In genomic region chr12:11391244-11391949, GRCm38 (mm10) we compare ENCODE assay signal across 9 mouse cellular contexts. TPM values are rescaled to one million over a fixed set of nuclear protein-coding genes. Genes with fewer than 3 reads are reported as not detected.
DNase-seq lines count a peak whose midpoint lies in the region; ATAC-seq and TF ChIP-seq lines count a peak whose summit lies in the region.
"Had no signal": no experiment of that assay in that cellular context is flagged by ENCODE, and none has a peak within 500 bp of the region (broad histone marks: within the 10 kb centered on the region; RNA-seq: fewer than 3 reads in every experiment).

No protein-coding gene starts in this region.

- no peaks in the 10 kb centered on the region for H3K4me1 ChIP-seq in MEL (ENCODE audit: control insufficient read depth in 1 of 2, insufficient read depth in 2 of 2, low read length in 2 of 2)
- peaks cover 5% of the 10 kb centered on the region; the same call in 1 of the 2 replicates for H3K4me1 ChIP-seq in hindbrain, postnatal 0 days (ENCODE audit: insufficient read depth, low read length)

- no peaks in the 10 kb centered on the region for H3K79me2 ChIP-seq in MEL (ENCODE audit: control insufficient read depth, insufficient read depth, low read length, poor library complexity)

- WGBS in hindbrain, postnatal 0 days, result 41% methylated on average over 7 of the region's 7 CpGs

- intact Hi-C loops in gastrocnemius, postnatal 36 days (cut with DNase I), result no loop called here

- peak; percentile 72; the same call in 1 of the 2 replicates for ATAC-seq in hindbrain, postnatal 0 days

- H3K9me3 ChIP-seq in MEL (replicated peaks; ENCODE audit: insufficient read depth, low read length), result no peaks in the 10 kb centered on the region
- H3K9me3 ChIP-seq in hindbrain, postnatal 0 days (ENCODE audit: low read length), result no peaks in the 10 kb centered on the region

- no peaks in the 10 kb centered on the region for H3K36me3 ChIP-seq in MEL (ENCODE audit: control insufficient read depth in 1 of 2, insufficient read depth in 2 of 2, low read length in 2 of 2)
- H3K36me3 ChIP-seq in hindbrain, postnatal 0 days (ENCODE audit: insufficient read depth, low read length), result no peaks in the 10 kb centered on the region

- no peak overlapping the region for H3K9ac ChIP-seq in MEL (ENCODE audit: control insufficient read depth, low read depth, low read length, poor library complexity, severe bottlenecking)
- no peak overlapping the region for H3K9ac ChIP-seq in hindbrain, postnatal 0 days (replicated peaks; ENCODE audit: low read length)

- H3K27ac ChIP-seq in MEL (ENCODE audit: control insufficient read depth, low read depth, low read length), result no peak overlapping the region
- H3K27ac ChIP-seq in hindbrain, postnatal 0 days, result no peak overlapping the region

- no peak overlapping the region for H3K4me2 ChIP-seq in hindbrain, postnatal 0 days (ENCODE audit: low read depth, low read length)

- no peak for TF ChIP-seq EP300 in MEL (IDR thresholded peaks at IDR 0.05; ENCODE audit: low read depth in 1 of 2, low read length in 2 of 2)

- no peaks in the 10 kb centered on the region for H3K27me3 ChIP-seq in MEL (ENCODE audit: control insufficient read depth in 1 of 2, insufficient read depth in 2 of 2, low read length in 2 of 2)
- H3K27me3 ChIP-seq in hindbrain, postnatal 0 days (ENCODE audit: insufficient read depth, low read length), result no peaks in the 10 kb centered on the region

- no peak for TF ChIP-seq RAD21 in MEL (IDR thresholded peaks at IDR 0.05; ENCODE audit: low read depth, low read length)

- peak; percentile 19 for DNase-seq in gastrocnemius, postnatal 10 days
- no peak for DNase-seq in gastrocnemius, postnatal 36 days
- DNase-seq in MEL (ENCODE audit: low read depth, low spot score), result peak; percentile 6
- peak; percentile 67 to 75 for DNase-seq in cerebellum, postnatal 36 days
- DNase-seq in hindbrain, postnatal 0 days (ENCODE audit: low spot score), result peak; percentile 60
- DNase-seq in lung, postnatal 36 days, result peak; percentile 24
- DNase-seq in thymus, postnatal 4 days, result no peak
- DNase-seq in layer of hippocampus, adult 9-10 months (ENCODE audit: low spot score), result no peak

- H3K4me3 ChIP-seq in MEL (ENCODE audit: control insufficient read depth in 1 of 2, insufficient read depth in 1 of 2, low read depth in 2 of 2, low read length in 2 of 2), result no peak overlapping the region
- H3K4me3 ChIP-seq in hindbrain, postnatal 0 days (ENCODE audit: low read length), result no peak overlapping the region

- no peak for TF ChIP-seq POLR2A in MEL (IDR thresholded peaks at IDR 0.05; ENCODE audit: control insufficient read depth in 1 of 2, insufficient read depth in 1 of 2, low read depth in 1 of 2, low read length in 2 of 2, poor library complexity in 1 of 2)

- TF ChIP-seq CTCF in MEL (IDR thresholded peaks at IDR 0.05 in 2 of 3, conservative IDR thresholded peaks at IDR 0.05 in 1 of 3; ENCODE audit: control insufficient read depth in 1 of 3, insufficient read depth in 1 of 3, low read depth in 2 of 3, low read length in 3 of 3, poor library complexity in 1 of 3, severe bottlenecking in 1 of 3), result no peak
- no peak for TF ChIP-seq CTCF in hindbrain, postnatal 0 days (IDR thresholded peaks at IDR 0.05; ENCODE audit: low read depth)

TF ChIP-seq in MEL, 35 proteins besides CTCF, POLR2A, EP300 and RAD21:
- TF ChIP-seq MYB (IDR thresholded peaks at IDR 0.05; ENCODE audit: low read depth, low read length), result no peak

RNA-seq across cellular contexts. Expression of gene Vsnl1, which starts 45.0 kb away (rescaled TPM):
- under 1 TPM; 0.45 to 0.79 TPM for total RNA-seq in gastrocnemius, postnatal 10 days (2021)
- not detected for total RNA-seq in gastrocnemius, postnatal 36 days (2021)
- total RNA-seq in MEL (2012; rRNA removed), result not detected in 2 replicates
- not detected for polyA plus RNA-seq in MEL (2012; ENCODE audit: insufficient read depth in 1 of 2, insufficient read length in 2 of 2, low read depth in 1 of 2, low replicate concordance in 2 of 2, missing spikeins in 1 of 2)
- total RNA-seq in hindbrain, postnatal 0 days (2014; rRNA removed), result 154 and 182 TPM in 2 replicates
- polyA plus RNA-seq in hindbrain, postnatal 0 days (2015; fragmentation: Nextera tagmentation; extraction: Ambion mirVana), result 187 and 225 TPM in 2 replicates
- polyA plus RNA-seq: testis, adult 2 months had no signal

Comparison
In these comparisons a context has a peak if more than half of its experiments do, and no peak if none do; other contexts are left out.
1. DNase-seq: peak in gastrocnemius, postnatal 10 days (single experiment), MEL (single experiment), cerebellum, postnatal 36 days (2 of 2), hindbrain, postnatal 0 days (single experiment) and lung, postnatal 36 days (single experiment); none in gastrocnemius, postnatal 36 days (0 of 2), thymus, postnatal 4 days (single experiment) and layer of hippocampus, adult 9-10 months (single experiment).
2. RNA of gene Vsnl1, which starts 45.0 kb away (total RNA-seq): 154 to 182 TPM in hindbrain, postnatal 0 days; 0.45 to 0.79 TPM in gastrocnemius, postnatal 10 days, not detected in gastrocnemius, postnatal 36 days and not detected in MEL; every median in the first group is over 10 times any median in the second.